Mouse (Mus musculus): ENCODE measurements at regions not wholly inside any gene's neighbourhood (a gene's known extent, or its start where the extent isn't known, plus 50 kb on each side); places are given as distances from the start of the nearest gene placed in this dataset.

GRCm38 (mm10) chr12:110220516-110220915, 58.4 kb upstream of the Dio3 start:
- no peak for DNase-seq (ENCODE audit: low spot score in 2 of 2)

GRCm38 (mm10) chr12:110221184-110221583, 57.7 kb upstream of the Dio3 start:
- no peak for DNase-seq (ENCODE audit: low spot score in 2 of 2)

GRCm38 (mm10) chr12:110221679-110222078, 57.2 kb upstream of the Dio3 start:
- no peak for DNase-seq (ENCODE audit: low spot score in 2 of 2)

DNA sequence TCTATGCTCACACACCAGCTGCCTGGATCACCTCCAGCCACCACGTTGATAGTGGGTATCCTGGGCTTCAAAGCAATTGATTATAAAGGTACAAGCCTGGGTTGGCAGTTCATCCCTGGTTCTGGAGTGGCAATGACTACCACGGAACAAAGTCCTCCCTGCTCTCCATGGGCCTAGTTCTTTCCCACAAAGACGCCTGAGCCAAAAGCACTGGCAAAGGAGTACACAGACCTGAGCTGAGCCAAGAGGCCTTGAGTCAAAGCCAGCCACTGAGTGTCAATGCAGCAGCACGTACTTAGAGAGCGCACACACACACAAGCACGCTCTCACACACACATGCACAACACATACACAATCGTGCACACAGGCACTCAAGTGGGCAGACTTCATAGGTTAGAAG, 54.6 kb upstream of the Dio3 start:
- no peak for DNase-seq (ENCODE audit: low spot score in 2 of 2)

DNA sequence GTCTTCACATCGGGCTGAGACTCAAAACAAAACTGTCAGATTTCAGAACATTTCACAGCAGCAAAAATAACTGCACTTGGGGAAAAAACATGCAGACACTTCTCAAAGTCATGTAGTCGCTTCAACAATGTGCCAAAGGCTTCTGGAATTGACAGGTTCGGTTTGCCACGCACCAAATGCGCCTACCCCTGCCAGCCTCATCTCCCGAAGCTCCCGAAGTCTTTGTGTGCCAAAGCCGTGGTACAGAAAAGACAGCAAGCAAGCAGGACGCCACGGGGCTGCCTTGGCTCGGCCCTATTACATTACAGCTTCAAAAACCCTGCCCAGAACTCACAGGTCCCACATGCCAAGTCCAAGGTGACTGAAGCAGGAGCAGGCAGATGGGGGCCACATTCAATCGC, 50.9 kb upstream of the Dio3 start:
- no peak for DNase-seq (ENCODE audit: low spot score in 2 of 2)

Data from spleen, postnatal 10 days (tissue).